Mouse (Mus musculus) adrenal gland, postnatal 14 days (tissue): ENCODE measurements around the gene Prkce. TPM values are rescaled to one million over a fixed set of nuclear protein-coding genes. Genes with fewer than 3 reads are reported as not detected.

Experiments used
- DNase-seq: peaks from one replicate; pipeline ENCODE4 v3.0.0; 2021; ENCODE audit warnings: mixed read lengths
- total RNA-seq: library from RNA; stranded (reverse); gene quantifications from 2 replicates; pipeline ENCODE4 v1.2.3, GENCODE M21; 2021

The Prkce gene
- total RNA-seq, 1 experiment from 2014 or later = 26.0 TPM

GRCm38 (mm10) chr17:86330076-86330955 lies 162.7 kb downstream of the Prkce start:
- DNase-seq = no peak

DNA sequence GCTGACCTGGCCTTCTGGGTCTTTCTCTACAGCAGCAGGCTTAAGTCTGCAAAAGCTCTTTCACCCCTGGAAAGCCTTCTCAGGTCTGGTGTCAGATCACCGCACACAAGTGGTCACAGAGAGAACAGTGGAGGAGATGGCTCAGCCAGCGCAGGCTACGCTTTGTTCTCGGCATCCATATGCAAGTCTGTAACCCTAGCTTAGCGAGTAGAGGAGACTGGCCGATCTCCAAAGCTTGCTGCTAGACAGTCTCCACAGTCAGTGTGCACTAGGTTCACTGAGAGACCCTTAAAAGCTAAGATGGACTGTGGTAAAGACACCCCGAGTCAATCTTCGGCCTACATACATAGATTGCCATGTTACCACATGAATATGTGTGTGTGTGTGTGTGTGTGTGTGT lies 164.2 kb downstream of the Prkce start:
- DNase-seq = no peak

DNA sequence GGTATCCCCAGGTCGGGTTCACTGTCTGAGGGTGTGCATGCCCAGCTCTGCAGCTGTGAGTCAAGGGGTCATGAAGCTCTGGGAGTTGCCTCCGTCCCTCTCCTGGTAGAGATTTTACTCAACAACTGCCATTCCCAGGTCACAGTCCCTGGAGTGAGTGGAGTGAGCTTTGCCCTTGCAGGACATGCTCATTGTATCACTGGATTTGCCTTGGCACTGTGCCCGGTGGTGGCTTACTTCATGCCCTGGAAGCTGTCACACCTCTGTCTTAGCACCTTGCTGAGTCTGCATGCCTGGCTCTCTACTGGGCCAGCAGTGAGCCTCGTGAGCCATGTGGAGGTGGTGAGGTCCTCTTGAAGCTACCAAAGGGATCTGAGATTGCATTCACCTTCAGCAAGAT lies 167.4 kb downstream of the Prkce start:
- peak; percentile 73 for DNase-seq

DNA sequence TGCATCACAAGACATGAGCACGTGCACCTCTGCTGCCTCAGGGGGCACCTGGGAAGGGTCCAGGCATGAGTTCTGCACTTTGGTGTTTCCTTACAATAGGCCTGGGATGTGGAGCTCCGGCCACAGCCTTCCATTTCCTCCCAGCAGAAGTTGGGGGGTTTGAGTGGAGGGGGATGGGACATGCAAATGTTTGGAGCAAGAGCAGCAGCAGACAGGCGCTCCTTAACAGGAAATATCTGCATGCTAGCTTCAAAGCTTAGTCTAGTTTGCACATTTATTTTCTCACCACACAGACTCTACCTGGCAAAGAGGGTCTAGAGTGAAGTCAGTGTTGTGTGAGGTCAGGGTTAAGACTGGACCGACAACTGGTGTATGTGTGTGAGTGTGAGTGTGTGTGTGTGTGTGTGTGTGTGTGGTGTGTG lies 169.1 kb downstream of the Prkce start:
- DNase-seq = peak; percentile 40

DNA sequence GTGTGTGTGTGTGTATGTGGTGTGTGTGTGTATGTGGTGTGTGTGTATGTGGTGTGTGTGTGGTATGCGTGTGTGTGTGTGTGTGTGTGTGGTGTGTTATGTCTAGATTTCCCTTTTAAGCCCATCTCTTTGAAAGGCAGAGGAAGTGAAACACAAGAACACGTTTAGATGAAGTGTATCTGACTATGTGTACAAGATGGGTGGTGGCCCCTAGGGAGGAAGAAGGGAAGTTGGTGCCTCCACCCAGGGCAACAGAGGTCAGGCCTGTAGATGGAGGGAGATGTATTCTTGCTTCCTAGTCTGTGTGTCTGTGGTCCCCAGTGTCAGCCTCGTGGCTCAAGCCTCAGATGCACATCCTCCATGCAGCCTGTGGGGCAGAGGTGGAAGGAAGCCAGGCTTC lies 169.5 kb downstream of the Prkce start:
- peak; percentile 38 for DNase-seq

- no peak for DNase-seq
Measured at GRCm38 (mm10) chr17:86338328-86338727, 170.7 kb downstream of the Prkce start.

GRCm38 (mm10) chr17:86344032-86344431 lies 176.4 kb downstream of the Prkce start:
- DNase-seq = no peak

DNA sequence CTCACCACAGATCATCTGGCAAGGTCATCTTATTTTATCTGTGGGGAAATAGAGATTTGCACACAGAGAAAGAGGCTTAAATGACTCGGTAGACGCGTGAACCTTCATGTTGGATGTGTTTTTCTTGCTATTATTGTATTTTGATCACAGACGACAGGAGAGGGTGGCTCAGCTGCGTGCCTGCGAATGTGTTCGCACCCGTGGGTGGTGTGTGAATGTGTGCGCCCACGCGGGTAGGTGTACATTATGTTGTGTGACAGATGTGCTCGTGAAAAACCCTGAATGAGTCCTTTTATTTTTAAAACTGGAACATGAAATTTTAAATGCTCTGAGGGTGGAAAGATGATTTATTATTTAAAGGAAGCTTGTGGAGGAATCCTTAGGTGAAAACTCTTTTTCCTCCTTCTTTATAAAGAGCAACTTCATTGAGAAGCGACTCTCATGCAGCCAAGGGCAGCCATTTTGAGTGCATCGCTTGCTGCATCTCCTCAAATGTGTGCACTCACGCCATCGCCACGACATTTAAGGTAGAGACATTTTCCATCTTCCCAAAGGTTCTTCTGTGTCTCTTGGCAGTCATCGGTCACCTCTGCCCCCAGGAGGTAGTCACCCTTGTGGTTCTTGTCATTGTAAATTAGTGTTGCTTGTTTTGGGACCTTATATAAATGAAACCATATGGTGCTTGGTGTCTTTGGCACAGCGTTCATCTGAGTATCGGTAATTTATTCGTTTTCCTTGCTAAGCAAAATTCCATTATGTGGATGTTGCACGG lies 177.8 kb downstream of the Prkce start:
- DNase-seq = no peak

DNA sequence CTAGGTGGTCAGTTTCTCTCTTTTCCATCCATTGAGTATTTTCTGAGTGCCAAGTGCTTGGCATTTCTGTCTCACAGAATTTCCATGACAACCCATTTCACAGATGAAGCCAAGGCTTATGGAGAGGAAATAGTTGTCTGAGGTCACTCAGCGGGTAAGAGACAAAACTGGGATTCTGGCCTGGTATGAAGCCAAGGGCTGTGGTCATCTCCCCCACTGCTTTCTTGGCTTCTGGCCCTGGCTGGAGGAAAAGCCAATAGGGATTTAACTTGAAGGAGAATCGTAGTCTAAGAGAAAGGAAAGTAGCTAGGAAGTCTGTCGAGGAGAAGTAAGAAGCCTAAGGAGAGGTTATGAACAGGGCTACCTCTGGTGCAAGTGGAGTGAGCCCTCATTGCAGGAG lies 182.7 kb downstream of the Prkce start:
- peak; percentile 68 for DNase-seq

DNA sequence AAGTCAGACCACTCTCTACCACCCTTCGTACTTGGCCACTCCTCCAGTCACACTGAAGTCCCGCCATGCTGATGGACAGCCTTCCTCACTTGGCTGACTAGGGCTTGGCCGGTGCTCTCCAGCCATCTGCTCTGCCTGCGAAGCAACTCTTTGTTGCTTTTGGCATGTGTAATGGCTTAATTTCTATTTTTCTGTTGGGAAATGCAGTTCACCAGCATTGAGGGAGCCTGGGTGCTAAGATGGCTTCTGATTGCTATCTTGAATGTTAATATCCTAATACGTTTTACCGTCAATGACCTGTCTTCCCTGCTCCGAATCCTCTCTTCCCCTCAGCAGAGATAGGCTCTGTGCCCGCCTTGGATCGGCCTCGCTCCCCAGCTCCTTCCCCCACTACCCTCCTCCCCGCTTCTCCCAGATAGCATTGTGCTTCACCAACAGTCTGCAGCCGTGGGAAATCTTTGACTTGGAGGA lies 183.2 kb downstream of the Prkce start:
- no peak for DNase-seq

- DNase-seq = no peak
Measured at GRCm38 (mm10) chr17:86351282-86351681, 183.7 kb downstream of the Prkce start.

DNA sequence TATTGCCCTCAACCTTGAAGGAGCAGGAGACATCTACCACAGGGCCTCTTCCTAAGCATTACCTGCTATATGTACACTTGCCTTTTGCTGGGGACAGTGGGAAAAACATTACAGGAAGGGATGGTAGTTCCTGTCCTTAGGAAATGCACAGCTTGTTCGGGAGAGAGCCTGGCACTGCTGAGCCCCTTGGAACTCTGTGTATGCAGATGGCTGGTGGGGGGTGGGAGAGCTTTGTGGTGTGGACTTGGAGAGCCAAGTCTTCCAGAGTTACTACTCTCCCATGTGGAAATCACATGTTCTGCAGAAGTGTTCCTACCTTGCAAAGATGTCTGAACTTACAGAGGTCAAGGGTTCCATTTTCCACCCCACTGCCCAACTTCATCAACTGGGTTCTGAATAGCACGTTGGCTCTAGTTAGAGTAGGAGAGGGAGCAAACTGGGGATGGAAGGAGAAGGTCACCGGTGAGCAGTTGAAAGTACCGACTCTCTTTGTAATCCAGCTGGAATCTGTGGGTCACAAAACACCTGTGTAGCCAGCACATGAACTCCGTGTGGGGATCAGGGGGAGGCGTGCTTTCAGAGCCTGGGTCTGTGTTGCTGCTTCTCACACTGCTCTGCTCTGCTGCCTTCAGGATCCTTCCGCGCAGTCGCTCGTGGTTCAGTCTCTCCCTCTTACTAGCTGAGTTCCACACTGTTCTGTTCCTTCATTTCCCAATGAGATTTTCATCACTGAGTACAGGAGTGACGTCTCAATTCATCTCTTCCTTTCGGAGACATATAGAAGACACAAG lies 184.9 kb downstream of the Prkce start:
- DNase-seq = no peak

GRCm38 (mm10) chr17:86353679-86354078 lies 186.1 kb downstream of the Prkce start:
- no peak for DNase-seq

DNA sequence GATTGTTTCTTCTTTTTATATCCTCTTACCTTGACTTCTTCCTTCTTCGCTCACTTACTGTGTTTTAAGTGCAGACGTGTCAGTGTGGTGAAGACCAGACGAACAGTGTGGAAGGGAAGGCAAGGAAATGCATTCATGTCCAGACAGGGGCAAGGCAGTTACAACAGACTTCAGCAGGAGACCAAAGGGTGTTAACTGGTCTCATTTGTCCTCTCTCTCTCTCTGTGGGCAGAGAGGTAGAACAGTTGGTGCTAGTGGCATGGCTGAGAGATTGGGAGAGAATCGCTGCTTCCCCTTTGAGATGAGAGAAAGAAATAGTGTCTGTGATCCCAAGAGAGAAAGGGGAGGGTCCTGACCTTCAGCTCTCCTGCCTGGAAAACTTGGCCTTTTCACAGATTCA lies 186.5 kb downstream of the Prkce start:
- DNase-seq = no peak

GRCm38 (mm10) chr17:86354896-86355295 lies 187.3 kb downstream of the Prkce start:
- no peak for DNase-seq

- no peak for DNase-seq
Measured at GRCm38 (mm10) chr17:86355318-86355717, 187.7 kb downstream of the Prkce start.

- DNase-seq = no peak
Measured at GRCm38 (mm10) chr17:86355772-86356451, 188.3 kb downstream of the Prkce start.

DNA sequence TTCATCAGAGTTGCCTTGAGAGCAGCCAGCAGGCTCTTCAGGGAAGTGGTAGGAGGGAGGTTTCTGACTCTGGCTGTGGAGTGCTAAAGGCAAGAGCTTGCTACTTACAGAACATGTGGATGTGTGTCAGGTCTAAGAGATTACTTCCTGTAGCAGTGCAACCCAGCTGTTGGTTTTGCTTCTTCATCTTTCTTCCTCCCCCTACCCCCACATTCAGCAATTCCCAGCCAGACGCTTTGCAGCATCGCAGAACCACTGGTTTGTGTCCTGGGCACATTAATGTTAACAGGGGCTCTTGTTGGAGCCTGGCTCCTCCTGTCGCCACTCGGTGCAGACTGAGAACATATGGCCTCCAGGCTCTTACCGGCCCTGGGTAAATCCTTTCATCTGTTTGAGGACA lies 190.8 kb downstream of the Prkce start:
- DNase-seq = no peak

GRCm38 (mm10) chr17:86358847-86359246 lies 191.3 kb downstream of the Prkce start:
- DNase-seq = no peak

DNA sequence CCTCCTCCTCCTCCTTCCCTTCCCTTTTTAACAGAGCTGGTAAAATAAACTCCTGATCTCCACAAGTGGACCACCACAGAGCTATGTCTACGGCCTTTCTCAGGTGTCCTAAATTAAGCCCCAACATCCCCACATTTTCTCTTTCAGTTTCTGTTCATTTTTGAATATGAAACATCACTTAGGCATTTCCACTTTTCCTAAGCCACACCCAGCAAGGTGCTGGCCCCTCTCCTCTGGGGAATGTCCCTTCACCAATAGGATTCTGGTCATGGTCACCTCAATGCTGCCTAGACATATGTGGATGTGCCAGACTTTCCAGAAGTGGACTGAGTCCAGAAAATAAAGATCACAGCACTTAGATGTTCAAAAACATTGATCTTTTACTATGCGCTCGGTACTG lies 193.3 kb downstream of the Prkce start:
- DNase-seq = no peak

GRCm38 (mm10) chr17:86363356-86363755 lies 195.8 kb downstream of the Prkce start:
- no peak for DNase-seq
